ENCODE assay signal across 16 mouse cellular contexts in the genomic region with DNA sequence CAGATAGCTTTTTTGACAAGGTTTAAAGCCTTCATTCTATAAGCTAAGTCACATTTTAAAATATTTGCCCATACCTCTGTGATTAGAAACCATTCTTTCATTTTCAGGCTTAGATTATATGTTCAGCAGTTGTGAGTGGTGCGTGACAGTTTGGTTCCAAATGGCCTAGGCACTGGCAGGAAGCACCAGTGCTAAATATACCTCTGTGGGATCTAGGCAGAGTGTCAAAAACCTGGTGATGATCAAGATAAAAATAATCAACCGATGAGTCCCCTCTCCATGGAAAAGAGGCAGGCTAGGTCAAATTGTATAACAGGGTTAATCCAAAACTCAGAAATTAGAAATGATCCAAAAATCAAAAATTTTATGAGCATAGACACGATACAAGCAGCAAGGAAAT.
DNase-seq lines count a peak whose midpoint lies in the region; ATAC-seq lines count a peak whose summit lies in the region.
"Had no signal": no experiment of that assay in that cellular context is flagged by ENCODE, and none has a peak within 500 bp of the region (broad histone marks: within the 10 kb centered on the region; RNA-seq: fewer than 3 reads in every experiment).

No protein-coding gene starts in this region.

- peak; percentile 58 for DNase-seq in gastrocnemius, adult 18-20 months (ENCODE audit: low spot score)
- DNase-seq in gastrocnemius, postnatal 14 days = no peak
- DNase-seq in brain, adult 2 months (ENCODE audit: low read depth, low spot score) = peak; percentile 87
- peak; percentile 45 to 57 for DNase-seq in cerebellum, adult 18-20 months
- DNase-seq in cerebellum, postnatal 14 days = peak; percentile 23 to 73
- DNase-seq in embryo, embryonic 11 days = no peak
- DNase-seq: adrenal gland, postnatal 14 days; forebrain, postnatal 0 days; heart, postnatal 10 days; kidney, adult 2 months; kidney, postnatal 4 days; lung, adult 2 months; lung, postnatal 10 days; midbrain, embryonic 14.5 days; thymus, postnatal 4 days had no signal

- intact Hi-C loops in gastrocnemius, postnatal 14 days (cut with DNase I; ENCODE audit: low total_unique reads) = no loop called here

- no peak for ATAC-seq in megakaryocyte, adult 5-6 weeks (ENCODE audit: poor library complexity, severe bottlenecking)

Comparison
In these comparisons a context has a peak if more than half of its experiments do, and no peak if none do; other contexts are left out.
1. DNase-seq: peak in gastrocnemius, adult 18-20 months (single experiment), brain, adult 2 months (single experiment), cerebellum, adult 18-20 months (2 of 2) and cerebellum, postnatal 14 days (2 of 2); none in gastrocnemius, postnatal 14 days (single experiment) and embryo, embryonic 11 days (single experiment).